Mouse (Mus musculus) yolk sac, embryonic 10.5 days (tissue): ENCODE results near the gene Dgcr2.

Source experiments
- DNase-seq: peaks from one replicate; pipeline ENCODE4 v3.0.0-alpha.2; 2017; ENCODE audit warnings: low spot score

Dgcr2 gene

DNA sequence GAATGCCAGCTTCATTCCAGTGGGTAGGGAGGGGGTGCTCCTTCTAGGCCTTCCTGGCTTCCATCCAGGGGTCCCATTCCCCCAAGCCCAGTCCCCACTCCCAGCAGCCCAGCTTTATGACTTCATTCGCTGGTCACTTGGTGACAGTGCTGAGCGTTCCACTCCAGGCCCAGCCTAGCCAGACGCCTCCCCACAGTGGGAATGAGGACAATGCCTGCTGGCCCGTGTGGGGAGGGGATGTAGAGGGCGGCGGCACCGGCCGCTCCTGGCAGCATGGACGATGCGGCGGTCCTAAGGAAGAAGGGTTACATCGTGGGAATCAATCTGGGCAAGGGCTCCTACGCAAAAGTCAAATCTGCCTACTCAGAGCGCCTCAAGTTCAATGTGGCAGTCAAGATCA, at the start of gene Dgcr2, which contains the start of gene Tssk2:
TSS of gene Dgcr2 (minus strand) at position 101 of the 400 bp plus-strand sequence.
TSS of gene Tssk2 (plus strand) at position 176 of the 400 bp plus-strand sequence.
- DNase-seq, result no peak

DNA sequence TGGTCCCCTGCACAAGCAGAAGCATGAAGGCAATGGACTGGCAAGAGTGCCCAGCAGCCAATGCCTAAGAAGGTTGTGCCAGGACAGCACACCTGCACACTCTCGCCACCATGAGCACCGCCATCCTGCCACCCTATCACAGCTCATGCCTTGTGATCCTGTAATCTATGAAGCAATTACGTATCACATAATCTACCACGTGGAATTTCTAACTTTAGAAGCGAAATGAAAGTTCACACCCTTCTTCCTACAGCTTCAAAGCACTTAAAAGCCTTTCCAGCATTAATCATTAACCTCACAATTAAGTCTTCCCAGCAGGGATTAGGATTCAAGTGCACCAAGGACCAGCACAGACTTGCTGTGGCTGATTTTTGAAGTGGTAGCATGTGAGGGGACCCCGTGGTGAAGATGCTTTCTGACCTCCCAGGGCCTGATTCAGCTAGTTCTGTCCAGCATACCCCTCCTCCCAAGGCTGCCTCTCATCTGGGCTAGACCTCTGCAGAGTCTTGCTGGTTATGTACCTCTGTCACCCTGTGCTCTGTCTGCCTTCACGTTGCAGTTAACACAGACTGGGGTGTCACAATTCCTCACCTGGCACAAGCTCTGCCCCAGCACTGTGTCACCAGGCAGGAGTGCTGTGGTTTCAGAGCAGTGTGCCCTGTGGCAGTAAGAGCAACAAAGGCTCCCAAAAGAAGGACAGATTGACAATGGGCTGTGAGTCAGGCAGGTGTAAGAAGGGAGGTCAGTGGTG, 46.9 kb upstream of the Dgcr2 start:
- DNase-seq, result no peak

DNA sequence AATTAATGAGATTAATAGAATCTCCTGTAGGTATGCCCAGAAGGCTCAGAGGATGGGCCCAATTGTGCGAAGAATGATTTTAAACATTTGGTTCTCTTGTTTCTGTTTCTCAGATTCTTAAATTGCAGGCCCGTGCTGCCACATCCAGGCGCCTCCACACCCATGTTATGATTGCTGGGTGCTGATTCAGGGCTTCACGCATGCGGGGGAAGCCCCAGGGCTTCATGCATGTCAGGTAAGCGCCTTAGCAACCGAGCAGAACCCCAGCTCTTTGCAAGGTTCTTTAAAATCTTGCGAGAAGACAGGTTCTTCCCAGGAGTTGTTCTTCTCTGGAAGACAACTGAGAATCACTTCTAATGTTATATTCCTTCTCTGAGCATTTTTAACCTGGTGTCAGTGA, 45.1 kb upstream of the Dgcr2 start:
- DNase-seq, result no peak

DNA sequence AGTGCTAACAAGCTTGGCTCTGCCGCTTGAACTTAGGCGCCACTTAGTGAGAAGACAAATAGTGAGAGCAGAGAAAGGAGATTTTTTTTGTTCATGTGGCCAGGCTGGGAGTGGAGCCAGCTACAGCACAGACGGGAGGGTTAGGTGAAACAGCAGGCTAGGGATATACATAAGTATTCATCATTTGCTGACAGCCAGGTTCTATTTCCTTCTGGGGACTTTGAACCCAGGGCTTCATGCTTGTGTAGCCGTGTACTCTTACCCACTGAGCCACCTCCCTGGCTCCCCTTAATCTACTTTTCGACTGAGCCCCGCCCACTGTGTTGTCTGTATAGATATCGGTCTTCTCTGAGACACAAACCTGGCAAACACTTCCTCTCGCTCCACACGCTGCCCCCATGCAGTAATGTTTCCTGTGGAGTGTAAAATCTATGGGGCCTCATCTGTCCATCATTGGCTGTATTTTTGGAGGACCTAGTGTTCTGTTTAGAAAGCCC, 40.9 kb upstream of the Dgcr2 start:
- DNase-seq, result no peak

DNA sequence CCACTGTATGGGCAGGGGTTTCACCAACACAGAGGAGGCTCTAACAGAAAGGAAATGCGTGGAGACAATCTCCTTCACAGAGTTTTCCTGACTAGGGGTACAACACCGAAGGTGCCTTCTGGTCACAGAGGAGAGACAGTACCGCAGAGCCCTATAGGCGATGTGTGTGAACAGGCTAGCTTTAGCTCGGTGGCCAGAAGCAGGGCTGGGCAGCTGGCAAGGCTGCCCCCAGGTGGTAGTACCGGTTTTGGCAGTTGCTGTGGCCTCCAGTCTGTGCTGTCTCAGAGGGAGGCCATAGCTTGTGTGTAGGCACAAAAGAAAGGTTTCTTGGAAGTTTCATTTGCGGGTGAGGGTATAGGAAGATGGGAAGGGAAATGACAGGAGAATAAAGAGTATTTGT, 40.5 kb upstream of the Dgcr2 start:
- DNase-seq, result no peak

DNA sequence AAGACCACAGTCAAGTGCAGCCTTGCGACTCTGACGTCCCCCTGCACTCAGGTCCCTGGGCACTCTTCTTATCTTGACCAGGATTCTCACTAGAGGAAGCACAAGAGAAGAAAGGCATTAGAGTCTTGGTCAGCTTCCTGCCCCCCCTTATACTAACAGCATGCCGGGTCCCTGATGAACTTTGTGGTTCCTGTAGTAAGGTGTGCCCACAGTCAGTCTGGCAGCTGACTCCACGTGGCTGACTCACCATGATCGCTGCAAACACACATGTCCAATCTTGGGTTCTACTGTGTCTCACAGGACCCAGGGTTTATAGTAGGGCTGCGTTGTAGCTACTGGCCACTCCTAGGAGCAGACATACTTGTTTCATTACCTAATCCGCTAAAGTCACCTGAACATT, 39.8 kb upstream of the Dgcr2 start:
- DNase-seq, result no peak

DNA sequence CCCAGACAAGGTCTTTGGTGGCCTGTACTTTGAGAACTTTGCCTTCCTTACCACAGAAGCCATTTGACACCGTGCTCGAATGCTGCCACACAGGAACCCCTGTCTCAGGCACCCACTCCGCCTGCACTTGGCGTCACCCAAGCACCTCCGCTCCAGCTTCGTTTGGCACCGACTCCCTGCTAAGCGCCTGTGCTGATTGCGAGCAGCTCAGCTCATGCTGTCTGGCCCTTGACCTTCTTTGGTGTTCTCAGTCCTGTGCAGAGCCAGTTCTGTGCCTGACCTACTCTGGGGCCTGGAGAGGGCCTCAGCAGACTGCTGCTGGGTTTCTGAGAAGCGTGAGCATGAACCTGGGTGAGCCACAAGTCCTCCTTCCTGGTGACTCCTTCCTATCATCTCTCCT, 38.4 kb upstream of the Dgcr2 start:
- no peak for DNase-seq

DNA sequence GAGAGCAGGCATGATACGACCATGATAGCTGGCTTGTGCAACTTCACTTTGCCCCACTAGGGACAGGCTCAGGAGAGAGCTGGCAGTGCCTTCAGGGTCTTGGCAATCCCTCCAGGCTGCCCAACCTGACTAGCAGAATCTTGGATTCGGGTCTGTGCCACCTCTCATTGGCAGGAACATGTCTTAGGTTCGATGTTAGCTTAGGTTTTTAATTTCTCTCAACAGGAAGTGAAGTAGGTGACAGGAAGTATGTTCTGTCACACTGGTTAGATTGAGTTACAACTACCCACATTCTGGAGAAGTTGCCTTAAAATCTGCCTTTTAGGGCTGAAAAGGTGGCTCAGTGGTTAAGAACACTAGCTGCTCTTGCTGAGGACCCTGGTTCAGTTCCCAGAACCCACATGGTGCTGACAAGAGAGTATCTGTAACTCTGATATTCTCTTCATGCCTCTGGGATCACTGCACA, 36.1 kb upstream of the Dgcr2 start:
- no peak for DNase-seq

DNA sequence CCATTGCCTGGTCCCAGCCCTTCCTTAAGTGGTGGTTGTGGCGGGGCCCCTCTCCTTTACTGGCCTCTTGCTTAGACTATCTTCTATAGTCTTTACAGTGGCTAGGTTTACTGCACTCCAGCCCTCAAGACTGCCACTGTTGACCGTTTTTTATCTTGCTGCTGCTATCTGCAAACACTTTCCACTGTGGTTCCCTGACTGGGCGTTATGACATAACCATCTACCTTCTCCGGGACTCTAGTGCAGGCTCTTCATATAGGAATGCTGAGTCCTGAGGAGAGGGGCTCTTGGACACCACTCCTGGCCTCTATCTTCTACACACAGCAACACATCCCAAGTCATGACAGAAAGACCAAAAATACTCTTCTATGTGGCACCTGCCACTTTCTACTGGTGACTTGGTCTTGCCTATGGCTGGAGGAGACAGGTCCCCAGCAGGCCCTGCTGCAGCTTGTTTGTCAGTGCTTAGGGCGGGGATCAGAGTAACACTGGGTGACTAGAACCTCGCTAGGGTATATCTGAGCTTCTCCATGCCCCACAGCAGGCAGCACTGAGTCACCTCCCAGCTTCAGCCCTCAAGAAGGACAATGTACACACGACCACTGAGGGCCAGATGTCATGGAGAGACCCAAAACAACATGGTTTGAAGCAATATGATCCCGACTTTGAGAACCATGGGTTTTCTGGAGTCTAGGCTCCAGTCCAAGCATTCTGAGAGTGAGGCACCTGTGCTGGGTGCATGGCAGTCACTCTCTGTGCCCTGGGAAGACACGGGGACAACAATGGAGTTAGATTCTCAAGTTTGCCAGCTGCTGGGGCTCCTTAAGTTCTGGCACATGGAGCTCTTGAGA, 35.5 kb upstream of the Dgcr2 start:
- no peak for DNase-seq

DNA sequence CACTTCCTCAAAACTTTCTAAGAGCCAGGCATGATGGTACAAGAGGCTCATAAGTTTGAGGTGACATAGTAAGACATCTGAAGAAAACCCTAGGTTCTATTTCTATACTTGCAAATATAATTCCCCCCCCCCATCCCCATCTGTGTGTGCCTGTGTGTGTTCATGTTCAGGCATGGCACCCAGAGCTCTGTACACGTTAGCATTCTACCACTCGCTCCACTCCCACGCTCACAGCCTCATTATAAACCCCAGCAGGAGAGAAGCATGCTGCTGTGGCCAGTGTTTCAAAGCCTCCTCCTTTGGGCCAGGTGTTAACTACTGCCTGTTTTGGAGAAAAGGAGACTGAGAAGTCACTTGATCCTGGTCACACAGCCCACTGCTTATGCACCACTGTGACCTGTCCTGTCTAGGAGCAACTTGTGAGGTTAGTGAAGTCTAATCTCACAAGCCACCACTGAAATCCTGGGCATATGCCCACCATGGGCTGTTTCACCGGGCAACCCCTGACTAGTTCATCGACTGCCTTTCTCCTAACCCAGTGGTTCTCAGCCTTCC, 33.6 kb upstream of the Dgcr2 start:
- no peak for DNase-seq

DNA sequence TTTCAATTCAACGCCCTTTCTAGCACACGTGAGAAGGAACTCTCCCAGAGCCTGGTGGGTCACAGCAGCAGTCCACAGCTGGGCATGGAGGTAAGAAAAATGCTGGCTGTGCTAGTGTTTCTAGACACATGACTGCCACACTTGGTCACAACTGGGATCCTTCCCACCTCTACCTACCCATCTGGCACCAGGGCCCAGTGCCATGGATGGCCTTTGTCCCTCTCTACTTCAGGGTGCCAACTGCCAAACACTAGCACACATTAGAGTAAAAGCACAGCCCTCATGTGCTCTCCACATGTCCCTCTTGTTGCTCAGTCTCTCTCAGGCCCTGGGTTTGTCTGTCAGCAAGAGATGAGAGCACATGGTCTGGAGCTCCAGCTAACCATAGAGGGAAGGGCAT, 31.3 kb upstream of the Dgcr2 start:
- no peak for DNase-seq

DNA sequence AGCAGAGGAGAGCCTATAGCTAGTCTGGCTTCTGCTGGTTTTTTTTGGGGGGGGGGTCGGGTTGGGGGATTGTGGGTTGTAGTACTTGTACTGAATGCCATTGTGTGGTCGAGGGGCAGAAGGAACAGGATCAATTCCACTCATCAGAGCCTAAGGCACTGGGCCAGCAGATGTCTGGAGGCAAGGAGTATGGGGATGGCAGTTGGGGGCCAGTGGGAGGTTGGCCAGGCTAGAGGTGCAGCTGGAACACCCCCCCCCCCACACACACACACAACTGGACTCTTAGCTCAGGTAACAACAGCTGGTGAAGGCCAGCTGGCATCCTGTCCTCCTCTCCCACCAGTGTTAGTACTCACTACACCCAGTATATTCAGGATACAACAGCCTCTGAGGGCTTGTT, 30.8 kb upstream of the Dgcr2 start:
- no peak for DNase-seq

DNA sequence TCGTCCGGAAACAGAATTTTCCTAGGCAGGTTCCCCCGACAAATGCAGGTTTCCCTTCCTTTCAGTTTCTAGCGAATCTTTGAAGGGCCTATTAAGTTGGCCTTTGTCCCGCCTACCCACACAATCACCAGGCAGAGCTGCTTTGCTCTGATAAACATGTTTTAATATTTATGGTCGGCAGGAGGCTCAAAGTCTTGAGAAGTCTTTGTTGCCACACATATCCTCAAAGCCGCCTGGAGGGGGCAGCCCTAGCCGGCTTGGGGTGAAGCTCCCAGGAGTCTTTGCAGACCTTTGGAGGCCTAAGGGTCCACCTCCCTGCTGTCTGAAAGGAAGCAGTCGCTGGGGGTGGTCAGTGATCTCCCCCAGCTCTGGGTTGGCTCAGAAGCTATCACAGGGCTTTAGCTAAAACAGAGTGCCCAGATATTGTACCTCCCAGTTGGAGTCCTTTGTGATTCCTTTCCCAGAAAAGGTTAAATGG, 30.3 kb upstream of the Dgcr2 start:
- peak; percentile 81 for DNase-seq

DNA sequence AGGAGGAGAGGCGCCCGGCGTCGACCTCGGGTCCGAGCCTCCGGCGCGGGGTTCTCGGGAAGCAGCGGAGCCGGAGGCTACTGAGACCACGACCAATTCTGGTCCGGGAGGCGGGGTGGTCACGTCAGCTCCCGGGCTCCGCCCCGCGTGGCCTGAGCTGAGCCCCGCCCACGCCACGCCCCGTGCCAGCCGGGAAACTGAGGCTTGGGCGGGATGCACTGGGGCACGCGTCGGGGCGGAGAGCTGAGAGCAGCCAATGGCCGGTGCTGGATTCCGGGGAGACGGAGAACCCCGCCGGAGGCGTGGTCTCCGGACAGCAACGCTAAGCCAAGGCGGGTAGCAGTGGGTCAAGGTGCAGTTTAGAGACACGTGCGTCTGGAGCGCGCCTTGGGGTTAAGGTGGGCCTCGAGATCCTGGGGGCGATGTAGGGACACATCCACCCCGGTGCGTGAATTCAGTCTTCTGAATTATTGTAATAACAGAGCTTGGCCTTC, 29.8 kb upstream of the Dgcr2 start, which contains the start of gene Slc25a1:
TSS of gene Slc25a1 (minus strand) at position 133 of the 494 bp plus-strand sequence.
- DNase-seq, result peak; percentile 89

DNA sequence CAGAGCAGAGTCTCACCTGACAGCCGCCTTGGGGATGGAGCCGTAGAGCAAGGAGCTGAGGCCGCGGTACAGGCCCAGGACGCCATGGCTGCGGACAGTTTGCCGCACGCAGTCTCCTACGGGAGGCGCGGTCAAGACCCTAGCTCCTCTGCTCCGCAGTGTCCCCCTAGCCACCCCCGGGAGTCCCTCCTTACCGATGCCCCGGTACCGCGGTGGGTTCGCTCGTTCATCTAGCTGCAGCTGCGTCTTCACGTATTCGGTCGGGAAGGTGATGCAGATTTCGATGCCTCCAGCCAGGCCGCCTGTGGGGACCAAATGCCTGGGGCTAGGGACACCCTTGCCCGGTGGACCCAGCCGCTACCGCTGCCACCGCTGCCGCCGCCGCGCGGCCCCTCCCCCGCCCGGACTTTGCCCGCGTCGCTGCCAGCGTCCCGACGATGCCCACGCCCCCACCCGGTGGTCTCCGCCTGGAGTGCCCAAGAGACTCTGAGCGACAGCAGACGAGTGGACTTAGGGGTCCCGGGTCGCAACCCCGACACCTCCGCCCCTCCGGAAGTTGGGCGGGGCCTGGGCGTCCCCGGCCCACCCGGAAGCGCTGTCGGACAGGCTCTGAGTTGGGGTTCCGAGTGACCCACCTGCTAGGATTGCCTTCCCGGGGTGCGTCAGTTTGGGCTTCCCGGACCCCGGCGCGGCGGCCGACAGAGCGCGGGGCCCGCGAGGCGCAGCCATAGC, 29.2 kb upstream of the Dgcr2 start:
- peak; percentile 79 for DNase-seq

DNA sequence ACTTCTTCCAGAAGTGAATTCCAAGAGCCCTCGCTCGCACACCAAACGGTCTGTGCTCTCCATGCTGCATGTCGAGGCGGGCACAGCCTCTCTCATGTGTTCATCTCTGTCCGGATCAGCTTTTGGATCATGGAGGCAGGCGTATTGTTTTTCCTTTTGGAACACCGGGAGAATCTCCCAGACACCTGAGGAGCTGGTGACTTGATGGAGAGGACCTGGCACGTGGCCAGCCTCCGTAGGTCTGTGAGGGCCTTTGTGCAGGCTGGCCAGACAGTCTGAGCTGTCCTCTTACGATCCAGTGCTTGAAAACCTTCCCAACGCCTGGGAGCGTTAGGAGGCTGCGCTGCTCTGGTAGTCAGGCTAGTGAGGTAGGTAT, 23.8 kb upstream of the Dgcr2 start:
- no peak for DNase-seq

DNA sequence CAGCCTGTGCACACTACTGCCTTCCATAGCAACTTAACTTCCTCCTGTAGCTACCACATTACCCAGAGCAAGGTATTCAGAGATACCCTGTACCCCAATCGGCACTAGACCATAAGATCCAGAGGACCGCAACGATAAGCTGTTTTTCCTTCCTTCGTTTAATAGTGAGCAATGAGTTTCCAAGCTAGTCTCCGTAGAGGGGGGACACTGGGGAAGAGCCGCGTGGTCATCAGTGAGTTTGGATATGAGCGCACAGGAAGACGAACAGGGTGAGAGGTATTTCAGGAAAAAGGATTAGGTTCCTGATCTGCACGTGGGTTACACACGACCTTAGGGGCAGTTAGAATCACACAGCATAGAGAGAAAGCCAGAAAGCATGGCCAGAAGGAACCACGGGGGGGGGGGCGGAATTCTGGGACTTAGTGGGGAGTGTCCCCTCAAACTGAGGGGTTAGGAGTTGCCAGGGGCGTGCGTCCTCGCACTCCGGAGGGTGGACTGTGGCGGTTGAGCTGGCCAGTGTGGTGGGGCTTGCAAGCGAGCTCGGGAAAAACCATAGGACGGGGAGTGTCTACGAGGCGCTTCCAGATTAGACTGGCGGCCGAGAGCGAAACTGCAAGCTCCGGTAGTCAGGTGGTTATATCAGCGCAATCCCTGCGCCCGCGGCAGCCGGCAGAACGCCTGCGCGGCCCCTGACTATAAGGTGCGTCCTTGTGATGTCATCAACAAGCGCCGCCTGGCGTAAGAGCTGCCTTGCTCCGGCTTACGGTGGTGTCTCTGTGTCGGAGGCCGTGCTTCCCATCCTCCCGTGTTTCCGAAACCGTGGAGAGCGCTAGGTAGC, 23.2 kb upstream of the Dgcr2 start:
- peak; percentile 94 for DNase-seq

DNA sequence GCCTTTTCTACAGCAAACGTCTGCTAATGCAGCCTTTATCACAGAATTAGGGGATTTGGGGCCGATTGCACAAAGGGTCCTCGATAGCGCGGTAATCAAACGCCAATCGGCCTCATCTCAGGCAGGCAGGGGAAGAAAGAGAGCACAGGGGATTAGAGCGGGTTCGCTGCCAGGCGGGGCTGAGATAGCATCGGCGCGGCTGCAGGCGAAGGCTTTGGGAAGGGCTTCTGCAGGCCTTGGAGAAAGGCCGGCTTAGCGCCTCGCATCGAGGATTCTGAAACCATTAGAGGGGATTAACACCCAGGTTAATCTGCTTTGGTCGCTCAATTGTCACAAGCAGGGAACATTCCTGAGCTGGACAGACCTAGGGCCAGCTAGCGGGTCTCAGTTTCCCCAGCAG, 22.2 kb upstream of the Dgcr2 start:
- no peak for DNase-seq

DNA sequence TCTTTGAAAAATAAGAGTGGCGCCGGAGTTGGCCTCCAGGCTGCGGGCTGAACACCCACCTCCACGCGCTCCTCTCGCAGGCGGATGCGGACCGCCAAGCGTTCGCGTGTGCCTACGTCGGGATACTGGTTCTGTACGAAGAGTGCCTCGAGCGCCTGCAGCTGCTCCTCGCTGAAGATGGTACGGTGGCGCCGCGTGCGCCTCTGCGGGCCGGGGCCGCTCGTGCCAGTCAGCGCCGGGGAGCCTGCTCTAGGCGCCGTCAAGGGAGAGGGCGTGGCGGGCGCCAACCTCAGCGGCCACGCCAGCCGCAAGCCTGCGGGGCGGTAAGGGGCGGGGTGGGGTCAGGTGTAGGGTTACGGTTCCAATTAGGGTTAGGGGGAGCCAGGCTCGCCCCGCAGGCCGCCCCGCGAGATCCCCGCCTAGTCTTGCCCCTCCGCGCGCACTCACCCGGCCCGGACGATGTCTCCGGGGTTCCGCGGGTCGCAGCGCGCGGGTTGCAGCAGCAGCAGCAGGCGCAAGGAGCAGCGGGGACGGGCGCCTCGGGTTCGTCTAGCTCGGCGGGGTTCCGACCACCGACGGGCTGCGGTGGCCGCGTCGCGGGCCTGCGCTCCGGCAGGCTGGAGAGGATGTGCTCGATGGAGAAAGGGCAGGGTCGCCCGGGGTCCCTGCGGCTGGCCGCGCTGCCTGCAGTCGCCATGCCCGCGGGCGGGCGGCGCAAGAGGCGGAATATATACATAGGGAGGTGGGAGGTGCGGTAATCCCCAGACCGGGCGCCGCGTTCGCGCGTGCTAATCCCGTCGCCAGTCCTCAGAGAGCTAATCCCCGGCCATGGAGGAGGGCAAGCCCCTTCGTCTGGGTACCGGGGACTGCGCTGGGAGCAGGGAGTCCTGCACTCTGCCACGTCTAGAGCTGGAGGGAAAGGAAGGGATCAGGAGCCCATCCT, 16.2 kb upstream of the Dgcr2 start, which contains the start of gene Gsc2:
TSS of gene Gsc2 (minus strand) at position 753 of the 943 bp plus-strand sequence.
- no peak for DNase-seq
